In the genomic region with DNA sequence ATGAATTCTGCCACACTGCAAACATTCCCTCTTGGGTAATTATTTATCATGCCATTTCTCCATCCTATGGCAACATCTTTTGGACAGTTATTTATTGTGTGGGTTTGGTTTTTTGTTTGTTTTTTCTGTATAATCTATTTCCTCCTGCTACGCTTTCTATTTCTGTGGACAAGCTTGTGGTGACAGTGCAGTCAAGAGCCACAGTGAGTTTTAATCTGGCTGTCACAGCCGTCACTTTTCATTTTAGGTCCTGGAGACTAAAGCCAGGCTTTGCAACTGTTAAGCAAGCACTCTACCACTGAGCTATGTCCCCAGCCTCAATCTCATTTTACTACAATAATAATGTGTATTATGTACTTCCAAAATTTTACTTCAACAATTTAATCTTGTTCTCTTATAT, we compare ENCODE assay signal across 22 mouse cellular contexts.
"Had no signal": no experiment of that assay in that cellular context is flagged by ENCODE, and none has a peak within 500 bp of the region (broad histone marks: within the 10 kb centered on the region; RNA-seq: fewer than 3 reads in every experiment).

No protein-coding gene starts in this region.

- ATAC-seq: liver, postnatal 0 days; lung, postnatal 0 days; midbrain, embryonic 16.5 days had no signal

- DNase-seq: liver, postnatal 0 days; lung, adult 2 months; lung, postnatal 14 days; lung, postnatal 4 days; midbrain, embryonic 14.5 days; retina, postnatal 1 day; right cerebral cortex, adult 18-20 months; right cerebral cortex, postnatal 25 days; right cerebral cortex, postnatal 4 days; spleen, adult 18-20 months; thymus, adult 18-20 months; thymus, postnatal 14 days; thymus, postnatal 36 days had no signal

- H3K4me3 ChIP-seq: liver, embryonic 15.5 days; lung, embryonic 15.5 days; midbrain, embryonic 10.5 days; midbrain, embryonic 12.5 days; myocyte; neural tube, embryonic 13.5 days; neural tube, embryonic 15.5 days had no signal

- H3K27me3 ChIP-seq: liver, embryonic 15.5 days; lung, embryonic 15.5 days; midbrain, embryonic 12.5 days; neural tube, embryonic 13.5 days; neural tube, embryonic 15.5 days had no signal

- H3K4me1 ChIP-seq: liver, embryonic 15.5 days; lung, embryonic 15.5 days; midbrain, embryonic 10.5 days; midbrain, embryonic 12.5 days; neural tube, embryonic 13.5 days had no signal

- H3K9me3 ChIP-seq: liver, embryonic 15.5 days; lung, embryonic 15.5 days; midbrain, embryonic 10.5 days; midbrain, embryonic 12.5 days; neural tube, embryonic 13.5 days; neural tube, embryonic 15.5 days had no signal
